Mouse (Mus musculus): ENCODE measurements around the gene Sp9.

Gene Sp9

GRCm38 (mm10) chr2:73271459-73272161 lies at the start of gene Sp9:
TSS of gene Sp9 (plus strand) at chr2:73271925.
- DNase-seq (ENCODE audit: low spot score in 2 of 2) = peak; percentile 77 to 80

- no peak for DNase-seq (ENCODE audit: low spot score in 2 of 2)
These were observed 40.6 kb upstream of the Sp9 start for GRCm38 (mm10) chr2:73231081-73231480.

DNA sequence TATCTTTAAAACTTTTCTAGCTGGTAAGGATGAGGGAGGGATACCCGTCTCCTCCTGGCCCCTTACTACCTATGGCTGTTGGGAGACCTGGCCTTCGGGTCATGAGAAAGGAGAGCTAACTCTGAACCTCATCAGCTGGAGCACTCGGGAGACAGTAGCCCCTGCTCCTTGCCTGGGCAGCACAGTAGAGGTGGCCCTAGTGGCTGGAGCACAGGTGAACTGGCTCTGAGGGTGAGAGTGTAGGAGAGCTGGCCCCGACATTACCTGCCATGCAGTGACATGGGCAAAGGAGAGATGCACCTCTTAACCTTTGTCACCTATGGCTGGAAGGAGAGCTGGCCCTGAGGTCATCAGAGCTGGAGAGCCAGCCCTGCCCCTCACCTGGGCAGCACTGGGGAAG lies 30.4 kb upstream of the Sp9 start:
- DNase-seq (ENCODE audit: low spot score in 2 of 2) = no peak

- DNase-seq (ENCODE audit: low spot score in 2 of 2) = no peak
These were observed 23.0 kb upstream of the Sp9 start for GRCm38 (mm10) chr2:73248701-73249100.

DNA sequence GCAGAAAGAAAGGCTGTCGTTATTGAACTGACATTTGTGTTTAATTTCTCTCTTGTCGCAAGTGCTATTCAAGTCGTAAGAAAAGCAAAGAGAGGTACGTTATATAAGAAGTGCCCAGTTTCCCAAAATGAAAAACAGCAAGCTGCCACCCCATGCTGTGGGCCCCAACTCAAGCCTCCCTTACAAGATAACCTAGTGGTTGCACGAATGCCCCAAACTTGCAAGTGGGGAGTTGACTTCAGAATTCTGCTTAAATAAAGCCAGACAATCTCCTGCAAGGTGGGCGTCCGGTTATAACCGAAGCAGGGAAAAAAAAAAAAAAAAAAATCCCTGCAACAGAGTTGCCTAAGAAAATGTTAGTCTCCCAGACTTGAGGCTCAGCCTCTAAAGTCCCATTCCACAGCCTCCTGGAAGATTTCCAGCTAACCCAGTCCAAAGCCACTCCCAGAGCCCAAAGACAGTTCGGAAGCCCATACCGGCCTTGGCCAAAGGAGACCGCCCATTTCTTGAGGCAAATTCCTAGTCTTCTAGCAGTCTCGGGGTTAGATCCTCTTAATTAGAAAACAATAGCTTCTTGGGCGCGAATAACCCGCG lies 8.5 kb upstream of the Sp9 start:
- no peak for DNase-seq (ENCODE audit: low spot score in 2 of 2)

- no peak for DNase-seq (ENCODE audit: low spot score in 2 of 2)
These were observed 7.7 kb upstream of the Sp9 start for GRCm38 (mm10) chr2:73263794-73264610.

DNA sequence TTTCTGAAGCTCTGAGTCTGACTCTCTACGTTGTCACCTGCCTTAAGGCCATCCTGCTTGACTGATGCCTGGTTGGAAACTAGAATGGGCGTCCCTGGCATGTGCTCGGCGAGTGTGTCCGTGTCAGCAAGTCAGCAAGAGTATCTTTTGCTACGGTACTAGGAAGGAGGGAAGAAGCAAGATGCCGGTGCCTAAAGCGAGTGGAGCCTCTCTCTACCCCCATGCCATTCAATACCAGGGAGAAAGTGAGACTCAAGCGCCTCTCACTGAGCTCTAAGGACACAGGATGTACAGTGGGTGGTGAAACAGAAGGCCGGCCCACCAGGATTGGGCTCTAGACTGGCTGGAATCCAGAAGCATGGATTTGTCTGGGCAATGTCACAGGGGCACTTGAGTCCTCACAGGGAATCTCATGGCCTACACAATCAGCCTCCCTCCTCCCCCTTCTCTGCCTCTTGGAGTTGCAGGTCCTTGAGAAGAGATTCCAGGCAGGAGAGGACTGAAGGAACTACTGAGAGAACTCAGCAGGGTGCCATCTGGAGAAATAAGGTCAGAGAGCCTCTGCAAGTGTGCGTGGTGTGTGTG lies 7.0 kb upstream of the Sp9 start:
- DNase-seq (ENCODE audit: low spot score in 2 of 2) = no peak

GRCm38 (mm10) chr2:73266011-73266410 lies 5.7 kb upstream of the Sp9 start:
- DNase-seq (ENCODE audit: low spot score in 2 of 2) = no peak

GRCm38 (mm10) chr2:73266623-73267022 lies 5.1 kb upstream of the Sp9 start:
- no peak for DNase-seq (ENCODE audit: low spot score in 2 of 2)

- DNase-seq (ENCODE audit: low spot score in 2 of 2) = no peak
These were observed 4.5 kb upstream of the Sp9 start for GRCm38 (mm10) chr2:73267231-73267630.

DNA sequence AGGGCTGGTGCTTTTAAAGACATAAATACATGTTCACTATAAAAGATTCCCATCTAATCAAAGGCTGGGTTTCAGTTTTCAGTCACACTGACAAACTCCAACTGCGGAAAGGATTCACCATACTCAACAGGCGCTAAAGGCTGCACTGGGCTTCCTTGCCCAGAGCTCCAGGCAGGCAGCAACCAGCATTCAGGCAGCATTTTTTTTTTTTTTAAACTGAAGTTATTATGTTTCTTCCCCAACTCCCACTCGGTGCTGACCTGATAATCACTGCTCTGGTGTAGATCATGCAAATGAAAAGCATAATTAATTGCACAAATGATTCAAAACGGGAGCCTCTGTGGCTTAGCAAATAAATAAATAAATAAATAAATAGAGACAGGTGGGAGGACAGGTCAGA lies 3.9 kb upstream of the Sp9 start:
- no peak for DNase-seq (ENCODE audit: low spot score in 2 of 2)

DNA sequence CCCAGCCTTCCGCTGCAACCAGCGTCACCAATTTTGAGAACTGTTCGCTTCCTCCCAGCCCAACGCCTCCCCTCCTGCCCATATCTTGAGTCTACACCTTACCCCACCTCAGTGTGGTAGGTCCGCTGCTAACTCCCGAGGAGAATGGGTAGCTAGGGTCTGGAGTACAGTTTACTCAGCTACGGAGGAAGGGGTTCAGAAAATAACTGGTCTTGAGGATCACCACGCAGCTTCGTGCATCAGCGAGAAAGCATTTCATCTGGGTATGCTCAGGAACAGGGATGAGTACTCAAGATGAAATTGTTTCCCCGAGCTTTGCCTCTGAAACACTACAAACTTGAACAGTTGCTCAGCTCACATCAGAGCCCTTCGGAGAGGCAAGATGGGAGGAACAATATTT lies 3.4 kb upstream of the Sp9 start:
- no peak for DNase-seq (ENCODE audit: low spot score in 2 of 2)

GRCm38 (mm10) chr2:73268836-73269395 lies 2.8 kb upstream of the Sp9 start:
- no peak for DNase-seq (ENCODE audit: low spot score in 2 of 2)

- DNase-seq (ENCODE audit: low spot score in 2 of 2) = no peak
These were observed 2.1 kb upstream of the Sp9 start for GRCm38 (mm10) chr2:73269666-73270065.

GRCm38 (mm10) chr2:73270071-73270592 lies 1.6 kb upstream of the Sp9 start:
- no peak for DNase-seq (ENCODE audit: low spot score in 2 of 2)

- peak; percentile 39 to 40 for DNase-seq (ENCODE audit: low spot score in 2 of 2)
These were observed 899 bp upstream of the Sp9 start for GRCm38 (mm10) chr2:73270593-73271458.

GRCm38 (mm10) chr2:73272351-73273248 lies 875 bp downstream of the Sp9 start:
- peak in 1 of 2 experiments; percentile 24 for DNase-seq (ENCODE audit: low spot score in 2 of 2)

- DNase-seq (ENCODE audit: low spot score in 2 of 2) = peak in 1 of 2 experiments; percentile 29
These were observed 1.8 kb downstream of the Sp9 start for GRCm38 (mm10) chr2:73273249-73274118.

Data from right cerebral cortex, postnatal 10 days (tissue).